Mouse (Mus musculus) thymus, adult 2 months (tissue): ENCODE measurements at regions not wholly inside any gene's neighbourhood (a gene's known extent, or its start where the extent isn't known, plus 50 kb on each side); places are given as distances from the start of the nearest gene placed in this dataset.

Experiments used
- CTCF ChIP-seq: fragments of 200-500 bp; IDR thresholded peaks from 2 replicates; pipeline ENCODE4 v1.5.1; 2012; ENCODE audit warnings: mild to moderate bottlenecking, control low read depth, low read length, moderate library complexity, borderline replicate concordance; ENCODE audit not compliant: control insufficient read depth, poor library complexity, insufficient read depth; ENCODE audit errors: extremely low read depth
- POLR2A ChIP-seq: fragments of 200-500 bp; IDR thresholded peaks from 2 replicates; pipeline ENCODE4 v1.6.1; 2012; ENCODE audit warnings: mild to moderate bottlenecking, low read length, control low read depth, moderate library complexity; ENCODE audit not compliant: control insufficient read depth, poor library complexity, insufficient read depth; ENCODE audit errors: extremely low read depth

DNA sequence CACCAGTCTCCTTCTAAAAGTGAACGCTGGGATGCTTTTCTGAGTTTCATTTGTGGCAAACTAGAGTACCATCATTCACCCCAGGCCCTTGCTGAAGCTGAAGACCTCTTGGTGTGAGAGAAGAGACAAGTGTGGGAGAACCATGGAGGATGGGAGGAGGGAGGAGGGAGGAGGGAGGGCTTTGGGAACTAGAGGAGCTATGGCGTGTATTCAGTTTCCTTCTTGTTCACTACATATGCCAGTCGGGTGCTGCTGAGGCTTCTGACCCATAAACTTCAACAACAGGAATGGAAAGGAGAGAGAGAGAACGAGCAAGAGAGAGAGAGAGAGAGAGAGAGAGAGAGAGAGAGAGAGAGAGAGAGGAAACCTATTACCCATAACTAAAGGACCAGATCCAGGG, 452.1 kb downstream of the Rps24 start:
- no peak for TF ChIP-seq POLR2A
- no peak for TF ChIP-seq CTCF
